Mouse (Mus musculus) forebrain, embryonic 10.5 days (tissue): Measurements from ENCODE around the gene Nr1h3. TPM values are rescaled to one million over a fixed set of nuclear protein-coding genes. Genes with fewer than 3 reads are reported as not detected.

Source experiments
- DNase-seq: peaks from one replicate; pipeline ENCODE4 v3.0.0-alpha.2; 2017; ENCODE audit warnings: low spot score; ENCODE audit errors: extremely low spot score
- H3K27ac ChIP-seq: fragments of 300-500 bp; sonication (generic); 2 replicates; pipeline ENCODE4 v1.5.1; 2016; ENCODE audit warnings: mild to moderate bottlenecking
- H3K27me3 ChIP-seq: fragments of 300-500 bp; sonication (generic); 2 replicates; pipeline ENCODE4 v1.6.1; 2016; ENCODE audit warnings: mild to moderate bottlenecking; ENCODE audit not compliant: poor library complexity, severe bottlenecking
- H3K36me3 ChIP-seq: fragments of 300-500 bp; sonication (generic); replicated peaks from 2 replicates; pipeline ENCODE4 v1.6.1; 2016; ENCODE audit warnings: mild to moderate bottlenecking, moderate library complexity
- H3K4me1 ChIP-seq: fragments of 300-500 bp; sonication (generic); 2 replicates; pipeline ENCODE4 v1.6.1; 2016
- H3K4me3 ChIP-seq: fragments of 300-500 bp; sonication (generic); 2 replicates; pipeline ENCODE4 v1.5.1; 2016; ENCODE audit warnings: mild to moderate bottlenecking, moderate library complexity
- H3K9me3 ChIP-seq: fragments of 300-500 bp; sonication (generic); 2 replicates; pipeline ENCODE4 v1.6.1; 2016; ENCODE audit warnings: mild to moderate bottlenecking, moderate library complexity
- WGBS: fragments of 180-500 bp; shearing (Covaris S2); methylation state at CpG from one replicate; pipeline ENCODE4 v1.1.7; 2016; 5-methylcytosine and 5-hydroxymethylcytosine counted together
- polyA plus RNA-seq: library from polyadenylated mRNA; unstranded; fragments of >200 nt; fragmentation: Nextera tagmentation; extraction: Ambion mirVana; gene quantifications from 2 replicates; pipeline ENCODE4 v1.2.1, GENCODE M21; 2016

Gene Nr1h3
- polyA plus RNA-seq, 1 experiment from 2014 or later = 1.4 TPM

- Histone ChIP-seq H3K9me3 (no peaks in the 10 kb centered on the region), H3K27ac (no peak overlapping the region), H3K27me3 (no peaks in the 10 kb centered on the region), H3K36me3 (peaks cover 73% of the 10 kb centered on the region), H3K4me3 (no peak overlapping the region), H3K4me1 (no peaks in the 10 kb centered on the region)
- 89% methylated on average over 3 of the region's 3 CpGs for WGBS
- DNase-seq = no peak
These were observed 49.7 kb downstream of the Nr1h3 start for GRCm38 (mm10) chr2:91152885-91153377.

- 65% methylated on average over 1 of the region's 1 CpGs for whole genome bisulfite sequencing
- Histone ChIP-seq H3K27ac (no peak overlapping the region), H3K4me3 (no peak overlapping the region), H3K9me3 (no peaks in the 10 kb centered on the region), H3K36me3 (peaks cover 68% of the 10 kb centered on the region), H3K27me3 (no peaks in the 10 kb centered on the region), H3K4me1 (no peaks in the 10 kb centered on the region)
- DNase-seq = no peak
These were observed 51.3 kb downstream of the Nr1h3 start for GRCm38 (mm10) chr2:91151331-91151730.

DNA sequence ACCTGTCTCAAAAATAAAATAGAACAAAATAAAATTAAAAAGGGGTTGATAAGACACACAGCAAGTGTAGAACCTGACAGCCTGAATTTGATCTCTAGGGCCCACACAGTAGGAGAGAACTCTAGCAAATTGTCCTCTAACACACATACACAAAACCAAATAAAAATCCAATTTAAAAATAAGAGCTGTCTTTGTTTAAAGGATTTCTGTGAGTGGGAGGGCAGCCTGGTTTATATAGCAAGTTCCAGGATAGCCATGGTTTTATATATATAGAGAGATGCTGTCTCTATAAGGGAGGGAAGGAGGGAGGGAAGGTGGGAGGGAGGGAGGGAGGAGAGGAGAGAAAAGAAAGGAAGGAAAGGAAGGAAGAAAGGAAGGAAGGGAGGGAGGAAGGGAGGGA lies 54.5 kb downstream of the Nr1h3 start:
- Histone ChIP-seq H3K36me3 (peaks cover 68% of the 10 kb centered on the region), H3K4me3 (no peak overlapping the region), H3K27ac (no peak overlapping the region), H3K27me3 (no peaks in the 10 kb centered on the region), H3K4me1 (no peaks in the 10 kb centered on the region), H3K9me3 (no peaks in the 10 kb centered on the region)
- no peak for DNase-seq

DNA sequence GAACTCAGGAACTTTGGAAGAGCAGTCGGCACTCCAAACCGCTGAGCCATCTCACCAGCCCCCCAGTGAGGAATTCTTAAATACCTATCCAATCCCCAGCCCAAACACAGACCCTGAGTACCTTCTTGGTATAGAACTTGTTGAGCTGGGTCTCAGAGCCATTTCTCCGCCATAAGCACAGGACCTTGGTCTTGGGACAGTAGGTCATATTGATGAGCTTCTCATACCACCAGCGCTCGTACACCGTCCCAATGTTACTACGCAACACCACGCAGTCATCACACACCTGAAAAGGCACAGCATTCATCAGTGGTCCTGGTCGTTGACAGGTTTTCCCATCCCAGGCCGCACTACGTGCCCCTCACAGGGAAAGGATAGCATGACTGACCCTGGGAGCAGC lies 59.2 kb downstream of the Nr1h3 start:
- H3K27me3 ChIP-seq = no peaks in the 10 kb centered on the region
- DNase-seq = no peak
- 96% methylated on average over 11 of the region's 11 CpGs for WGBS
- peaks cover 7% of the 10 kb centered on the region for H3K4me1 ChIP-seq
- H3K36me3 ChIP-seq = peaks cover 79% of the 10 kb centered on the region
- H3K27ac ChIP-seq = no peak overlapping the region
- no peaks in the 10 kb centered on the region for H3K9me3 ChIP-seq
- H3K4me3 ChIP-seq = no peak overlapping the region

DNA sequence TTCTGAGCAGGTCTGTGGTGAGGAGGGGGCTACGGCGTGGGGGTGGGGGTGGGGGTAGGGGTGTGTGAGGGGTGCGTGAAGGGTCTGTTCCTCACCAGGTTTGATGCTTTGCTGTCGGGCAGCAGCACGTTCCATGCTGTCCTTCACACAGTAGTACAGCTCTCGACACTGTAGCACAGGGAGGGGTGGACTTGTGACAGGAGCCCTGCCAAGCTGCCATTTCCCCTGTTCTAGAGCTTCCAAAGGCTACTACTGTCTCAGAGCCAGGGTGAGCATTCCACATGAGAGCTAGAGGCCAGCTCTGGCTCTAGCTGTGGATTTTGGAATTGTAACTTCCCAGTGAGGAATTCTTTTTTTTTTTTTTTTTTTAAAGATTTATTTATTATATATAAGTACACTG lies 59.7 kb downstream of the Nr1h3 start:
- no peak overlapping the region for H3K4me3 ChIP-seq
- WGBS = 85% methylated on average over 6 of the region's 6 CpGs
- DNase-seq = no peak
- H3K27ac ChIP-seq = no peak overlapping the region
- H3K36me3 ChIP-seq = peaks cover 84% of the 10 kb centered on the region
- H3K27me3 ChIP-seq = no peaks in the 10 kb centered on the region
- H3K4me1 ChIP-seq = peaks cover 7% of the 10 kb centered on the region
- no peaks in the 10 kb centered on the region for H3K9me3 ChIP-seq

DNA sequence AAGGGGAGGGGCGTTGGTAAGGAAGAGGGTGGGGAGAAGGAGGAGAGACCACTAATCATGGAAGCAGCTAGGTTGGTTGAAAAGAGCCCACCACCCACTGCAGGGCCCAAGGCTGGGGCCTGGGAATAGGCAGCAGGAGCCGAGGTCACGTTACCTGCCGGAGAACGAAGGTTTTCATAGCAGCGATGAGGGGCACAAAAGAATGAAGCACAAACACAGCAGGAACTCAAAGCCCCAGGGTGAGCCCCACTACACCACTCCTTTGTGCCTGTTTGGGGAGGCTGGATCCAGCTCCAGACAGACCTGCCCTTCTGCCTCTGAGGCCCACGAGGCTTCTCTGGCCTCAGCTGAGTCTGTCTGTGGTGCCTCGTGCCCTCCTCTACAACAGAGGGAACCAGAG lies 62.9 kb downstream of the Nr1h3 start:
- Histone ChIP-seq H3K4me1 (peaks cover 7% of the 10 kb centered on the region), H3K4me3 (no peak overlapping the region), H3K9me3 (no peaks in the 10 kb centered on the region), H3K36me3 (peaks cover 71% of the 10 kb centered on the region), H3K27me3 (no peaks in the 10 kb centered on the region), H3K27ac (no peak overlapping the region)
- 66% methylated on average over 8 of the region's 8 CpGs for WGBS
- no peak for DNase-seq

GRCm38 (mm10) chr2:91139311-91139710 lies 63.3 kb downstream of the Nr1h3 start:
- 76% methylated on average over 5 of the region's 5 CpGs for WGBS
- Histone ChIP-seq H3K4me1 (peaks cover 7% of the 10 kb centered on the region), H3K9me3 (no peaks in the 10 kb centered on the region), H3K27ac (no peak overlapping the region), H3K36me3 (peaks cover 68% of the 10 kb centered on the region), H3K4me3 (no peak overlapping the region), H3K27me3 (no peaks in the 10 kb centered on the region)
- DNase-seq = no peak

GRCm38 (mm10) chr2:91137481-91137880 lies 65.2 kb downstream of the Nr1h3 start:
- H3K36me3 ChIP-seq = peaks cover 52% of the 10 kb centered on the region
- H3K9me3 ChIP-seq = no peaks in the 10 kb centered on the region
- H3K27ac ChIP-seq = no peak overlapping the region
- H3K4me1 ChIP-seq = peaks cover 7% of the 10 kb centered on the region
- no peak for DNase-seq
- no peaks in the 10 kb centered on the region for H3K27me3 ChIP-seq
- 90% methylated on average over 6 of the region's 6 CpGs for WGBS
- H3K4me3 ChIP-seq = no peak overlapping the region

DNA sequence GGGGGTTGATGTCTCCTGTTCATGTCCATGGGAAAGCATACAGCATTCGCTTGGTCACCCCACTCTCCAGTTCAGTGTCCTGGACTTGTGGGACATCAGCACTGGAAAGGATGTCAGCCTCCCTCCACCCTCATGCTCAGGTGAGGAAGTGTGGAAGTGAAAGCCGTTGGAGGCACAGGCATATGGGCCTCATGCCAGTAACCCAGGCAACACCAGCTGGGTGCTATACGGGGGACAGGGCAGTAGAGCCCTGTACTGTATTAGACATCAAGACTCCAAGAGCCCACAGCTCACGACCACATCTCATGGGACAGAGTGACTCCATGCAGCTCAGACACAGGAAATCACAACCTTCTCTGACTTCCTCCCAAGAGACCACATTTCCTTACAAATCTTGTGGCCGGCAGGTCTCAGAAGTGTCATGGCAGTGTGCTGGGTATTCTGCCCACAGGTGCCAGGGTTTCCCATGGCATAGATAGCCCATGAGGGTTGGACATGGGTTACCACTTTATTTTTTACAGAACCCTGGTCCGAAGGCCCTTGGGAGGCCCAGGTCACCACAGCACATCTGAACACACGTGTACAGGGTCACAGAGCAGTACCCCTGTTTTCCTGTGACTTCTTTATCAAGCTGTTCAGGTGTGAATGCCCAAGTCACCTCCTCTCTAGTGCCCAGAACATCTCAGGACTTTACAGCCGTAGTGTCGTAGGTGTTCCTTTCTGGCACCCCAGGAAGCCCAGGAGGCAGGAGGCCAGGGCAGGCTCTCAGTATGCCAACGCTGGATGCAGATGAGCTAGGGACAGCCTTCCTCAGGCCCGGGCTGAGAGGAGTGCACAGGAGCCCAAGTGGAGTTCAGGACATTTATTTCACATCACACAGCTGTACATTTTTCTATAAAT lies 65.9 kb downstream of the Nr1h3 start:
- H3K36me3 ChIP-seq = peaks cover 45% of the 10 kb centered on the region
- 88% methylated on average over 11 of the region's 11 CpGs for WGBS
- no peak overlapping the region for H3K27ac ChIP-seq
- no peak for DNase-seq
- no peak overlapping the region for H3K4me3 ChIP-seq
- H3K27me3 ChIP-seq = no peaks in the 10 kb centered on the region
- peaks cover 7% of the 10 kb centered on the region for H3K4me1 ChIP-seq
- H3K9me3 ChIP-seq = no peaks in the 10 kb centered on the region

Other genes starting within 250 kb of the Nr1h3 start
- 4.9 and 5.2 TPM in 2 replicates for gene Rapsn, start 167.2 kb downstream of the Nr1h3 start, polyA plus RNA-seq
- 361 TPM in 2 replicates for gene Psmc3, start 148.8 kb downstream of the Nr1h3 start, polyA plus RNA-seq
- 17.8 and 17.9 TPM in 2 replicates for gene Slc39a13, start 132.4 kb downstream of the Nr1h3 start, polyA plus RNA-seq
- gene Spi1, start 120.4 kb downstream of the Nr1h3 start, polyA plus RNA-seq = 2.8 and 3.1 TPM in 2 replicates
- not detected in 2 replicates for gene Mybpc3, start 84.7 kb downstream of the Nr1h3 start, polyA plus RNA-seq
- gene Madd, start 19.0 kb downstream of the Nr1h3 start, polyA plus RNA-seq = 14.5 and 17.8 TPM in 2 replicates
- gene Acp2, start 51 bp upstream of the Nr1h3 start, polyA plus RNA-seq = 25.4 and 27.7 TPM in 2 replicates
- gene Ddb2, start 34.1 kb upstream of the Nr1h3 start, polyA plus RNA-seq = 9.3 and 10.6 TPM in 2 replicates
- gene Pacsin3, start 53.1 kb upstream of the Nr1h3 start, polyA plus RNA-seq = 38.7 and 40.1 TPM in 2 replicates
- 97.5 and 99.0 TPM in 2 replicates for gene Arfgap2, start 62.1 kb upstream of the Nr1h3 start, polyA plus RNA-seq
- gene 1110051M20Rik, start 241.9 kb upstream of the Nr1h3 start, polyA plus RNA-seq = 95.7 and 100 TPM in 2 replicates